Mouse (Mus musculus): Measurements from ENCODE around the gene Cdhr2. TPM values are rescaled to one million over a fixed set of nuclear protein-coding genes. Genes with fewer than 3 reads are reported as not detected.

Gene Cdhr2
- total and polyA plus RNA-seq, 3 experiments = not detected

- Histone ChIP-seq H3K79me2 (ENCODE audit: control insufficient read depth, insufficient read depth, low read length, poor library complexity) (no peaks in the 10 kb centered on the region), H3K27ac (ENCODE audit: control insufficient read depth, low read depth, low read length) (no peak overlapping the region), H3K4me3 (ENCODE audit: control insufficient read depth in 1 of 2, insufficient read depth in 1 of 2, low read depth in 2 of 2, low read length in 2 of 2) (no peak overlapping the region), H3K27me3 (ENCODE audit: control insufficient read depth in 1 of 2, insufficient read depth in 2 of 2, low read length in 2 of 2) (no peaks in the 10 kb centered on the region; a peak in 1 of 4 replicates), H3K9ac (ENCODE audit: control insufficient read depth, low read depth, low read length, poor library complexity, severe bottlenecking) (no peak overlapping the region), H3K4me1 (ENCODE audit: control insufficient read depth in 1 of 2, insufficient read depth in 2 of 2, low read length in 2 of 2) (no peaks in the 10 kb centered on the region), H3K36me3 (ENCODE audit: control insufficient read depth in 1 of 2, insufficient read depth in 2 of 2, low read length in 2 of 2) (no peaks in the 10 kb centered on the region), H3K9me3 (replicated peaks; ENCODE audit: insufficient read depth, low read length) (no peaks in the 10 kb centered on the region)
- no peak for DNase-seq (ENCODE audit: low read depth, low spot score)
- no peak for TF ChIP-seq HCFC1 (IDR thresholded peaks at IDR 0.05; ENCODE audit: low read depth, low read length)
- TF ChIP-seq ZKSCAN1 (IDR thresholded peaks at IDR 0.05; ENCODE audit: low read depth, low read length) = no peak
- no peak for TF ChIP-seq POLR2AphosphoS2 (IDR thresholded peaks at IDR 0.05; ENCODE audit: low read length)
- TF ChIP-seq USF1 (IDR thresholded peaks at IDR 0.05; ENCODE audit: low read depth, low read length) = no peak
Observed at GRCm38 (mm10) chr13:54748190-54748589, 46.9 kb downstream of the Cdhr2 start.

- Histone ChIP-seq H3K4me3 (ENCODE audit: control insufficient read depth in 1 of 2, insufficient read depth in 1 of 2, low read depth in 2 of 2, low read length in 2 of 2) (no peak overlapping the region), H3K36me3 (ENCODE audit: control insufficient read depth in 1 of 2, insufficient read depth in 2 of 2, low read length in 2 of 2) (no peaks in the 10 kb centered on the region), H3K9me3 (replicated peaks; ENCODE audit: insufficient read depth, low read length) (no peaks in the 10 kb centered on the region), H3K27ac (ENCODE audit: control insufficient read depth, low read depth, low read length) (no peak overlapping the region), H3K27me3 (ENCODE audit: control insufficient read depth in 1 of 2, insufficient read depth in 2 of 2, low read length in 2 of 2) (no peaks in the 10 kb centered on the region; a peak in 1 of 4 replicates), H3K4me1 (ENCODE audit: control insufficient read depth in 1 of 2, insufficient read depth in 2 of 2, low read length in 2 of 2) (no peaks in the 10 kb centered on the region), H3K79me2 (ENCODE audit: control insufficient read depth, insufficient read depth, low read length, poor library complexity) (no peaks in the 10 kb centered on the region), H3K9ac (ENCODE audit: control insufficient read depth, low read depth, low read length, poor library complexity, severe bottlenecking) (no peak overlapping the region)
- DNase-seq (ENCODE audit: low read depth, low spot score) = no peak
- TF ChIP-seq TAL1 (IDR thresholded peaks at IDR 0.05; ENCODE audit: low read length) (no peak), NRF1 (IDR thresholded peaks at IDR 0.05; ENCODE audit: insufficient read depth, low read depth, low read length, poor library complexity, severe bottlenecking) (no peak), ETS1 (IDR thresholded peaks at IDR 0.05; ENCODE audit: low read depth, low read length) (no peak), SMC3 (IDR thresholded peaks at IDR 0.05; ENCODE audit: low read depth, low read length) (no peak), MAX (IDR thresholded peaks at IDR 0.05; ENCODE audit: low read length) (no peak)
Observed at GRCm38 (mm10) chr13:54748721-54749060, 47.4 kb downstream of the Cdhr2 start.

GRCm38 (mm10) chr13:54749061-54749863 lies 48.0 kb downstream of the Cdhr2 start:
- DNase-seq (ENCODE audit: low read depth, low spot score) = no peak
- Histone ChIP-seq H3K27ac (ENCODE audit: control insufficient read depth, low read depth, low read length) (no peak overlapping the region), H3K79me2 (ENCODE audit: control insufficient read depth, insufficient read depth, low read length, poor library complexity) (no peaks in the 10 kb centered on the region), H3K9me3 (replicated peaks; ENCODE audit: insufficient read depth, low read length) (no peaks in the 10 kb centered on the region), H3K9ac (ENCODE audit: control insufficient read depth, low read depth, low read length, poor library complexity, severe bottlenecking) (no peak overlapping the region), H3K27me3 (ENCODE audit: control insufficient read depth in 1 of 2, insufficient read depth in 2 of 2, low read length in 2 of 2) (no peaks in the 10 kb centered on the region; a peak in 1 of 4 replicates), H3K36me3 (ENCODE audit: control insufficient read depth in 1 of 2, insufficient read depth in 2 of 2, low read length in 2 of 2) (no peaks in the 10 kb centered on the region), H3K4me1 (ENCODE audit: control insufficient read depth in 1 of 2, insufficient read depth in 2 of 2, low read length in 2 of 2) (no peaks in the 10 kb centered on the region), H3K4me3 (ENCODE audit: control insufficient read depth in 1 of 2, insufficient read depth in 1 of 2, low read depth in 2 of 2, low read length in 2 of 2) (no peak overlapping the region)
- no peak for TF ChIP-seq POLR2AphosphoS2 (IDR thresholded peaks at IDR 0.05; ENCODE audit: low read length)
- TF ChIP-seq MXI1 (IDR thresholded peaks at IDR 0.05; ENCODE audit: low read depth, low read length) = no peak
- no peak for TF ChIP-seq JUND (IDR thresholded peaks at IDR 0.05; ENCODE audit: low read depth, low read length)
- TF ChIP-seq ELF1 (IDR thresholded peaks at IDR 0.05; ENCODE audit: low read depth, low read length) = no peak

Data from MEL (cell line).